8 mouse cellular contexts compared by ENCODE assay signal in genomic region chr13:5862003-5862625, GRCm38 (mm10). TPM values are rescaled to one million over a fixed set of nuclear protein-coding genes. Genes with fewer than 3 reads are reported as not detected.
DNase-seq lines count a peak whose midpoint lies in the region; ATAC-seq and TF ChIP-seq lines count a peak whose summit lies in the region.

No protein-coding gene starts in this region.

- no peak for TF ChIP-seq CTCF in ES-Bruce4 (IDR thresholded peaks at IDR 0.05; ENCODE audit: low read depth, low read length)
- TF ChIP-seq CTCF in lung, adult 2 months (IDR thresholded peaks at IDR 0.05; ENCODE audit: insufficient read depth, low read length): no peak
- no peak for TF ChIP-seq CTCF in small intestine, adult 2 months (IDR thresholded peaks at IDR 0.05; ENCODE audit: extremely low read depth, insufficient read length, insufficient replicate concordance, low read depth, low read length)

- DNase-seq in 3T3-L1 (ENCODE audit: low read depth, low spot score): peak; percentile 59
- peak; percentile 53 to 73 for DNase-seq in cerebellum, postnatal 25 days
- peak; percentile 56 for DNase-seq in lung, adult 2 months
- no peak for DNase-seq in right cerebral cortex, postnatal 14 days

- H3K9me3 ChIP-seq in ES-Bruce4 (replicated peaks; ENCODE audit: control insufficient read depth, insufficient read depth, low read length, poor library complexity, severe bottlenecking): no peaks in the 10 kb centered on the region
- H3K9me3 ChIP-seq in heart, embryonic 12.5 days (replicated peaks): no peaks in the 10 kb centered on the region
- H3K9me3 ChIP-seq in kidney, embryonic 15.5 days (replicated peaks): no peaks in the 10 kb centered on the region

- peak overlapping the region; percentile 72 for H3K9ac ChIP-seq in ES-Bruce4 (ENCODE audit: low read depth, poor library complexity, severe bottlenecking)
- H3K9ac ChIP-seq in heart, embryonic 12.5 days: peak overlapping the region; percentile 85
- peak overlapping the region; percentile 68 for H3K9ac ChIP-seq in kidney, embryonic 15.5 days

- H3K27me3 ChIP-seq in ES-Bruce4 (ENCODE audit: control insufficient read depth, insufficient read depth, low read length, poor library complexity, severe bottlenecking): no peaks in the 10 kb centered on the region
- H3K27me3 ChIP-seq in heart, embryonic 12.5 days (replicated peaks): no peaks in the 10 kb centered on the region
- no peaks in the 10 kb centered on the region for H3K27me3 ChIP-seq in kidney, embryonic 15.5 days
- no peaks in the 10 kb centered on the region for H3K27me3 ChIP-seq in small intestine, adult 2 months (ENCODE audit: control insufficient read depth, insufficient read depth, low read length)

- H3K36me3 ChIP-seq in ES-Bruce4 (ENCODE audit: control insufficient read depth, insufficient read depth, low read length, poor library complexity, severe bottlenecking): peaks cover 27% of the 10 kb centered on the region
- H3K36me3 ChIP-seq in heart, embryonic 12.5 days: peaks cover 25% of the 10 kb centered on the region
- peaks cover 23% of the 10 kb centered on the region for H3K36me3 ChIP-seq in kidney, embryonic 15.5 days
- H3K36me3 ChIP-seq in small intestine, adult 2 months (ENCODE audit: control insufficient read depth, insufficient read depth, low read length): peaks cover 26% of the 10 kb centered on the region

- WGBS in heart, embryonic 12.5 days: under 1% methylated on average over 20 of the region's 20 CpGs
- under 1% methylated on average over 20 of the region's 20 CpGs for WGBS in kidney, embryonic 15.5 days
- WGBS in lung, adult 2 months: under 1% methylated on average over 20 of the region's 20 CpGs
- WGBS in small intestine, adult 2 months: under 1% methylated on average over 20 of the region's 20 CpGs

- H3K4me2 ChIP-seq in heart, embryonic 12.5 days: peak overlapping the region; percentile 85
- H3K4me2 ChIP-seq in kidney, embryonic 15.5 days: peak overlapping the region; percentile 61

- no peak for TF ChIP-seq EP300 in ES-Bruce4 (IDR thresholded peaks at IDR 0.05; ENCODE audit: insufficient read depth, low read depth, low read length)

- H3K27ac ChIP-seq in ES-Bruce4 (ENCODE audit: insufficient read depth, low read length): peak overlapping the region; percentile 63
- peak overlapping the region; percentile 93 for H3K27ac ChIP-seq in heart, embryonic 12.5 days (ENCODE audit: poor library complexity, severe bottlenecking)
- peak overlapping the region; percentile 98 for H3K27ac ChIP-seq in kidney, embryonic 15.5 days
- H3K27ac ChIP-seq in small intestine, adult 2 months (ENCODE audit: insufficient read depth, low read depth, low read length): peak overlapping the region; percentile 95

- H3K4me3 ChIP-seq in ES-Bruce4 (ENCODE audit: low read depth, low read length): peak overlapping the region; percentile 92
- peak overlapping the region; percentile 69 for H3K4me3 ChIP-seq in heart, embryonic 12.5 days
- H3K4me3 ChIP-seq in kidney, embryonic 15.5 days (replicated peaks): peak overlapping the region; percentile 79
- peak overlapping the region; percentile 92 for H3K4me3 ChIP-seq in lung, adult 2 months (replicated peaks; ENCODE audit: extremely low read depth, low read depth, low read length)
- H3K4me3 ChIP-seq in small intestine, adult 2 months (ENCODE audit: low read depth, low read length): peak overlapping the region; percentile 91

- ATAC-seq in heart, embryonic 12.5 days (ENCODE audit: insufficient number of reproducible peaks, low FRiP score): no peak
- no peak for ATAC-seq in kidney, embryonic 15.5 days (replicated peaks; ENCODE audit: low FRiP score)

- H3K4me1 ChIP-seq in ES-Bruce4 (ENCODE audit: control insufficient read depth, insufficient read depth, low read length): peaks cover 7% of the 10 kb centered on the region
- peaks cover 27% of the 10 kb centered on the region for H3K4me1 ChIP-seq in heart, embryonic 12.5 days (replicated peaks)
- H3K4me1 ChIP-seq in kidney, embryonic 15.5 days: peaks cover 23% of the 10 kb centered on the region
- peaks cover 24% of the 10 kb centered on the region for H3K4me1 ChIP-seq in lung, adult 2 months (ENCODE audit: control insufficient read depth, insufficient read depth, low read length)
- peaks cover 15% of the 10 kb centered on the region for H3K4me1 ChIP-seq in small intestine, adult 2 months (ENCODE audit: control insufficient read depth, insufficient read depth, insufficient read length, low read length)

- no peak for TF ChIP-seq POLR2A in ES-Bruce4 (IDR thresholded peaks at IDR 0.05; ENCODE audit: insufficient read depth, low read length)
- peak; percentile 25; the same call in 1 of the 2 replicates for TF ChIP-seq POLR2A in lung, adult 2 months (IDR thresholded peaks at IDR 0.05; ENCODE audit: borderline replicate concordance, extremely low read depth, low read depth, low read length)
- no peak; the same call in 1 of the 2 replicates for TF ChIP-seq POLR2A in small intestine, adult 2 months (IDR thresholded peaks at IDR 0.05; ENCODE audit: low read depth, low read length)

RNA-seq across cellular contexts. Expression of gene Klf6, which starts 0.8 kb away (rescaled TPM):
- polyA plus RNA-seq in ES-Bruce4 (2011; ENCODE audit: insufficient read depth, insufficient read length, low read depth, missing spikeins): 80.3 and 84.0 TPM in 2 replicates
- 69.6 and 74.5 TPM in 2 replicates for polyA plus RNA-seq in heart, embryonic 12.5 days (2016; fragmentation: Nextera tagmentation; extraction: Ambion mirVana)
- 58.1 and 63.7 TPM in 2 replicates for polyA plus RNA-seq in kidney, embryonic 15.5 days (2015; fragmentation: Nextera tagmentation; extraction: Ambion mirVana)
- polyA plus RNA-seq in lung, adult 2 months (2012; rRNA removed): 39.5 and 44.8 TPM in 2 replicates
- polyA plus RNA-seq in small intestine, adult 2 months (2012; rRNA removed): 13.2 and 44.5 TPM in 2 replicates
